Mouse (Mus musculus): ENCODE results near the gene Gpr174. TPM values are rescaled to one million over a fixed set of nuclear protein-coding genes. Genes with fewer than 3 reads are reported as not detected.

Gpr174 gene
- total RNA-seq, 2 experiments from 2014 or later: 0.23 to 0.34 TPM

Other genes with a start within 250 kb of the Gpr174 start
- under 1 TPM; 0.26 to 0.56 TPM for gene P2ry10, start 167.4 kb upstream of the Gpr174 start, total RNA-seq (2021)
- 1 to 10 TPM; 3.0 to 3.3 TPM for gene P2ry10b, start 107.0 kb upstream of the Gpr174 start, total RNA-seq (2021)
- gene Itm2a, start 147.5 kb downstream of the Gpr174 start, total RNA-seq (2021): 1,000 to 10,000 TPM; 1,812 to 1,861 TPM